Mouse (Mus musculus): ENCODE results near the gene Olfr51. TPM values are rescaled to one million over a fixed set of nuclear protein-coding genes. Genes with fewer than 3 reads are reported as not detected.
"Not testable (repeated sequence)": the region's sequence is repeated elsewhere in the genome, so short reads cannot be mapped to it uniquely, and the experiment has no call there.

Gene Olfr51
- polyA plus RNA-seq (2015; fragmentation: Nextera tagmentation; extraction: Ambion mirVana), result not detected in 2 replicates

- H3K27me3 ChIP-seq (replicated peaks; ENCODE audit: control insufficient read depth, insufficient read depth, low read length), result no peaks in the 10 kb centered on the region
- H3K27ac ChIP-seq (ENCODE audit: low read depth, low read length), result no peak within 1 kb of the TSS
- no peak within 1 kb of the TSS for H3K9ac ChIP-seq (ENCODE audit: low read depth, low read length)
- no peak for ATAC-seq
- H3K36me3 ChIP-seq (ENCODE audit: control insufficient read depth, insufficient read depth, low read length), result no peaks in the 10 kb centered on the region
- H3K4me1 ChIP-seq (ENCODE audit: control insufficient read depth, insufficient read depth, low read depth, low read length), result no peaks in the 10 kb centered on the region
- 86% methylated on average over 5 of the region's 5 CpGs for WGBS
- H3K9me3 ChIP-seq (ENCODE audit: control insufficient read depth, low read length), result no peaks in the 10 kb centered on the region
- H3K4me2 ChIP-seq (ENCODE audit: low read length), result no peak within 1 kb of the TSS
- no peak within 1 kb of the TSS for H3K4me3 ChIP-seq (ENCODE audit: low read length)
Measured at GRCm38 (mm10) chr11:51003296-51003695, at the start of gene Olfr51. TSS of gene Olfr51 (plus strand) at chr11:51003596.

- H3K9me3 ChIP-seq (ENCODE audit: control insufficient read depth, low read length), result no peaks in the 10 kb centered on the region
- ATAC-seq, result no peak
- no peaks in the 10 kb centered on the region for H3K4me1 ChIP-seq (ENCODE audit: control insufficient read depth, insufficient read depth, low read depth, low read length)
- no peak within 1 kb of the TSS for H3K4me3 ChIP-seq (ENCODE audit: low read length)
- no peaks in the 10 kb centered on the region for H3K36me3 ChIP-seq (ENCODE audit: control insufficient read depth, insufficient read depth, low read length)
- H3K9ac ChIP-seq (ENCODE audit: low read depth, low read length), result no peak within 1 kb of the TSS
- H3K27me3 ChIP-seq (replicated peaks; ENCODE audit: control insufficient read depth, insufficient read depth, low read length), result no peaks in the 10 kb centered on the region
- no peak within 1 kb of the TSS for H3K4me2 ChIP-seq (ENCODE audit: low read length)
- no peak within 1 kb of the TSS for H3K27ac ChIP-seq (ENCODE audit: low read depth, low read length)
- 67% methylated on average over 6 of the region's 6 CpGs for WGBS
Measured at GRCm38 (mm10) chr11:50953665-50954064, 49.7 kb upstream of the Olfr51 start, which contains the start of gene Prop1. TSS of gene Prop1 (minus strand) at chr11:50953765.

GRCm38 (mm10) chr11:50964886-50965285, 38.5 kb upstream of the Olfr51 start:
- 83% methylated on average over 2 of the region's 2 CpGs for WGBS
- no peak overlapping the region for H3K27ac ChIP-seq (ENCODE audit: low read depth, low read length)
- H3K4me3 ChIP-seq (ENCODE audit: low read length), result no peak overlapping the region
- ATAC-seq, result no peak
- no peaks in the 10 kb centered on the region for H3K36me3 ChIP-seq (ENCODE audit: control insufficient read depth, insufficient read depth, low read length)
- H3K9me3 ChIP-seq (ENCODE audit: control insufficient read depth, low read length), result no peaks in the 10 kb centered on the region
- no peak overlapping the region for H3K9ac ChIP-seq (ENCODE audit: low read depth, low read length)
- no peaks in the 10 kb centered on the region for H3K27me3 ChIP-seq (replicated peaks; ENCODE audit: control insufficient read depth, insufficient read depth, low read length)
- H3K4me1 ChIP-seq (ENCODE audit: control insufficient read depth, insufficient read depth, low read depth, low read length), result no peaks in the 10 kb centered on the region
- H3K4me2 ChIP-seq (ENCODE audit: low read length), result no peak overlapping the region

GRCm38 (mm10) chr11:50966230-50966629, 37.2 kb upstream of the Olfr51 start, which contains the start of gene Olfr1378:
TSS of gene Olfr1378 (plus strand) at chr11:50966530.
- Histone ChIP-seq H3K4me3 (ENCODE audit: low read length) (no peak within 1 kb of the TSS), H3K9ac (ENCODE audit: low read depth, low read length) (no peak within 1 kb of the TSS), H3K4me2 (ENCODE audit: low read length) (no peak within 1 kb of the TSS), H3K36me3 (ENCODE audit: control insufficient read depth, insufficient read depth, low read length) (no peaks in the 10 kb centered on the region), H3K9me3 (ENCODE audit: control insufficient read depth, low read length) (no peaks in the 10 kb centered on the region), H3K27me3 (replicated peaks; ENCODE audit: control insufficient read depth, insufficient read depth, low read length) (no peaks in the 10 kb centered on the region), H3K4me1 (ENCODE audit: control insufficient read depth, insufficient read depth, low read depth, low read length) (no peaks in the 10 kb centered on the region), H3K27ac (ENCODE audit: low read depth, low read length) (no peak within 1 kb of the TSS)
- ATAC-seq, result no peak
- WGBS, result 90% methylated on average over 11 of the region's 11 CpGs

GRCm38 (mm10) chr11:50977216-50977615, 26.2 kb upstream of the Olfr51 start:
- no peaks in the 10 kb centered on the region for H3K27me3 ChIP-seq (replicated peaks; ENCODE audit: control insufficient read depth, insufficient read depth, low read length)
- no peak for ATAC-seq
- H3K36me3 ChIP-seq (ENCODE audit: control insufficient read depth, insufficient read depth, low read length), result no peaks in the 10 kb centered on the region
- no peak overlapping the region for H3K27ac ChIP-seq (ENCODE audit: low read depth, low read length)
- H3K4me3 ChIP-seq (ENCODE audit: low read length), result no peak overlapping the region
- WGBS, result 75% methylated on average over 4 of the region's 4 CpGs
- H3K9ac ChIP-seq (ENCODE audit: low read depth, low read length), result no peak overlapping the region
- no peaks in the 10 kb centered on the region for H3K4me1 ChIP-seq (ENCODE audit: control insufficient read depth, insufficient read depth, low read depth, low read length)
- H3K9me3 ChIP-seq (ENCODE audit: control insufficient read depth, low read length), result no peaks in the 10 kb centered on the region
- H3K4me2 ChIP-seq (ENCODE audit: low read length), result no peak overlapping the region

GRCm38 (mm10) chr11:50981667-50982066, 21.7 kb upstream of the Olfr51 start, which contains the start of gene Olfr1377:
TSS of gene Olfr1377 (plus strand) at chr11:50981967.
- H3K27ac ChIP-seq (ENCODE audit: low read depth, low read length), result no peak within 1 kb of the TSS
- no peaks in the 10 kb centered on the region for H3K4me1 ChIP-seq (ENCODE audit: control insufficient read depth, insufficient read depth, low read depth, low read length)
- H3K4me2 ChIP-seq (ENCODE audit: low read length), result no peak within 1 kb of the TSS
- no peak within 1 kb of the TSS for H3K4me3 ChIP-seq (ENCODE audit: low read length)
- ATAC-seq, result no peak
- no peaks in the 10 kb centered on the region for H3K36me3 ChIP-seq (ENCODE audit: control insufficient read depth, insufficient read depth, low read length)
- H3K9ac ChIP-seq (ENCODE audit: low read depth, low read length), result no peak within 1 kb of the TSS
- H3K27me3 ChIP-seq (replicated peaks; ENCODE audit: control insufficient read depth, insufficient read depth, low read length), result no peaks in the 10 kb centered on the region
- no peaks in the 10 kb centered on the region for H3K9me3 ChIP-seq (ENCODE audit: control insufficient read depth, low read length)
- WGBS, result 58% methylated on average over 5 of the region's 5 CpGs

GRCm38 (mm10) chr11:51011821-51012220, 8.4 kb downstream of the Olfr51 start:
- no peak for ATAC-seq
- Histone ChIP-seq H3K9me3 (ENCODE audit: control insufficient read depth, low read length) (no peaks in the 10 kb centered on the region), H3K4me2 (ENCODE audit: low read length) (no peak overlapping the region), H3K27me3 (replicated peaks; ENCODE audit: control insufficient read depth, insufficient read depth, low read length) (no peaks in the 10 kb centered on the region), H3K36me3 (ENCODE audit: control insufficient read depth, insufficient read depth, low read length) (no peaks in the 10 kb centered on the region), H3K4me3 (ENCODE audit: low read length) (no peak overlapping the region), H3K9ac (ENCODE audit: low read depth, low read length) (no peak overlapping the region), H3K27ac (ENCODE audit: low read depth, low read length) (no peak overlapping the region), H3K4me1 (ENCODE audit: control insufficient read depth, insufficient read depth, low read depth, low read length) (no peaks in the 10 kb centered on the region)
- WGBS, result 68% methylated on average over 5 of the region's 5 CpGs

- H3K4me2 ChIP-seq (ENCODE audit: low read length), result no peak within 1 kb of the TSS
- no peak within 1 kb of the TSS for H3K27ac ChIP-seq (ENCODE audit: low read depth, low read length)
- 70% methylated on average over 1 of the region's 1 CpGs for WGBS
- no peak for ATAC-seq
- H3K36me3 ChIP-seq (ENCODE audit: control insufficient read depth, insufficient read depth, low read length), result no peaks in the 10 kb centered on the region
- no peak within 1 kb of the TSS for H3K9ac ChIP-seq (ENCODE audit: low read depth, low read length)
- no peaks in the 10 kb centered on the region for H3K9me3 ChIP-seq (ENCODE audit: control insufficient read depth, low read length)
- H3K4me1 ChIP-seq (ENCODE audit: control insufficient read depth, insufficient read depth, low read depth, low read length), result no peaks in the 10 kb centered on the region
- no peaks in the 10 kb centered on the region for H3K27me3 ChIP-seq (replicated peaks; ENCODE audit: control insufficient read depth, insufficient read depth, low read length)
- no peak within 1 kb of the TSS for H3K4me3 ChIP-seq (ENCODE audit: low read length)
Measured at GRCm38 (mm10) chr11:51013936-51014335, 10.5 kb downstream of the Olfr51 start, which contains the start of gene Olfr54. TSS of gene Olfr54 (plus strand) at chr11:51014236.

- Histone ChIP-seq H3K27ac (ENCODE audit: low read depth, low read length) (no peak overlapping the region), H3K36me3 (ENCODE audit: control insufficient read depth, insufficient read depth, low read length) (no peaks in the 10 kb centered on the region), H3K9ac (ENCODE audit: low read depth, low read length) (no peak overlapping the region), H3K4me1 (ENCODE audit: control insufficient read depth, insufficient read depth, low read depth, low read length) (no peaks in the 10 kb centered on the region), H3K27me3 (replicated peaks; ENCODE audit: control insufficient read depth, insufficient read depth, low read length) (no peaks in the 10 kb centered on the region), H3K4me2 (ENCODE audit: low read length) (no peak overlapping the region), H3K4me3 (ENCODE audit: low read length) (no peak overlapping the region), H3K9me3 (ENCODE audit: control insufficient read depth, low read length) (no peaks in the 10 kb centered on the region)
- WGBS, result 42% methylated on average over 2 of the region's 2 CpGs
- no peak for ATAC-seq
Measured at GRCm38 (mm10) chr11:51016341-51016740, 12.9 kb downstream of the Olfr51 start.

GRCm38 (mm10) chr11:51026811-51027210, 23.4 kb downstream of the Olfr51 start:
- H3K9me3 ChIP-seq (ENCODE audit: control insufficient read depth, low read length), result not testable (repeated sequence)

More at GRCm38 (mm10) chr11:51026811-51027210, 23.4 kb downstream of the Olfr51 start:
- not testable (repeated sequence) for H3K36me3 ChIP-seq (ENCODE audit: control insufficient read depth, insufficient read depth, low read length); H3K4me2 ChIP-seq (ENCODE audit: low read length); H3K27me3 ChIP-seq (replicated peaks; ENCODE audit: control insufficient read depth, insufficient read depth, low read length); H3K4me1 ChIP-seq (ENCODE audit: control insufficient read depth, insufficient read depth, low read depth, low read length); H3K27ac ChIP-seq (ENCODE audit: low read depth, low read length); ATAC-seq; H3K9ac ChIP-seq (ENCODE audit: low read depth, low read length); H3K4me3 ChIP-seq (ENCODE audit: low read length)
- WGBS, result 88% methylated on average over 11 of the region's 11 CpGs
